Mouse (Mus musculus): ENCODE results near the gene Chrm1. TPM values are rescaled to one million over a fixed set of nuclear protein-coding genes. Genes with fewer than 3 reads are reported as not detected.
"Not testable (repeated sequence)": the region's sequence is repeated elsewhere in the genome, so short reads cannot be mapped to it uniquely, and the experiment has no call there.

Gene Chrm1
- total RNA-seq, 2 experiments from 2014 or later: not detected

GRCm38 (mm10) chr19:8718357-8718756, 54.8 kb downstream of the Chrm1 start:
- DNase-seq: peak; percentile 72

- DNase-seq: not testable (repeated sequence)
These were observed 55.4 kb downstream of the Chrm1 start for GRCm38 (mm10) chr19:8719037-8719436.

GRCm38 (mm10) chr19:8721378-8721777, 57.8 kb downstream of the Chrm1 start:
- DNase-seq: no peak

GRCm38 (mm10) chr19:8722021-8722420, 58.4 kb downstream of the Chrm1 start:
- DNase-seq: no peak

GRCm38 (mm10) chr19:8722559-8722906, 58.9 kb downstream of the Chrm1 start:
- no peak for DNase-seq

- peak; percentile 96 for DNase-seq
These were observed 59.5 kb downstream of the Chrm1 start, which contains the start of gene Slc3a2 for GRCm38 (mm10) chr19:8722907-8723573. Gene Slc3a2, minus strand, starts transcription at chr19:8723369.

- DNase-seq: peak; percentile 19
These were observed 60.2 kb downstream of the Chrm1 start for GRCm38 (mm10) chr19:8723574-8724346.

GRCm38 (mm10) chr19:8724392-8724791, 60.8 kb downstream of the Chrm1 start:
- no peak for DNase-seq

- DNase-seq: no peak
These were observed 61.6 kb downstream of the Chrm1 start for GRCm38 (mm10) chr19:8725081-8725613.

- no peak for DNase-seq
These were observed 63.2 kb downstream of the Chrm1 start for GRCm38 (mm10) chr19:8726609-8727390.

GRCm38 (mm10) chr19:8727495-8728114, 64.0 kb downstream of the Chrm1 start:
- no peak for DNase-seq

- not testable (repeated sequence) for DNase-seq
These were observed 64.9 kb downstream of the Chrm1 start for GRCm38 (mm10) chr19:8728335-8729099.

Other genes with a start within 250 kb of the Chrm1 start
- not detected for gene Slc22a8, start 72.5 kb upstream of the Chrm1 start, total RNA-seq (2021)
- not detected for gene Slc22a6, start 45.8 kb upstream of the Chrm1 start, total RNA-seq (2021)
- 10 to 100 TPM; 62.4 to 66.3 TPM for gene Slc3a2, start 59.6 kb downstream of the Chrm1 start, total RNA-seq (2021)
- gene Wdr74, start 72.0 kb downstream of the Chrm1 start, total RNA-seq (2021): 10 to 100 TPM; 30.3 to 31.1 TPM
- not detected for gene 1700092M07Rik, start 76.9 kb downstream of the Chrm1 start, total RNA-seq (2021)
- 10 to 100 TPM; 43.4 to 48.5 TPM for gene Stx5a, start 77.6 kb downstream of the Chrm1 start, total RNA-seq (2021)
- gene Nxf1, start 93.3 kb downstream of the Chrm1 start, total RNA-seq (2021): 10 to 100 TPM; 82.1 to 86.1 TPM
- gene Tmem223, start 107.2 kb downstream of the Chrm1 start, total RNA-seq (2021): 100 to 1,000 TPM; 121 to 133 TPM
- gene Tmem179b, start 110.7 kb downstream of the Chrm1 start, total RNA-seq (2021): 10 to 100 TPM; 16.6 to 17.1 TPM
- gene Taf6l, start 122.6 kb downstream of the Chrm1 start, total RNA-seq (2021): 10 to 100 TPM; 12.1 to 12.5 TPM
- gene Polr2g, start 134.8 kb downstream of the Chrm1 start, total RNA-seq (2021): 10 to 100 TPM; 71.2 to 80.6 TPM
- gene Zbtb3, start 138.8 kb downstream of the Chrm1 start, total RNA-seq (2021): 1 to 10 TPM; 2.4 to 2.5 TPM
- gene Ttc9c, start 155.5 kb downstream of the Chrm1 start, total RNA-seq (2021): 10 to 100 TPM; 20.9 to 22.8 TPM
- gene Hnrnpul2, start 156.2 kb downstream of the Chrm1 start, total RNA-seq (2021): 10 to 100 TPM; 53.5 to 56.0 TPM
- gene AC129217.1, start 166.0 kb downstream of the Chrm1 start, total RNA-seq (2021): not detected
- gene Bscl2, start 173.7 kb downstream of the Chrm1 start, total RNA-seq (2021): 10 to 100 TPM; 26.2 to 27.5 TPM
- gene Gng3, start 175.4 kb downstream of the Chrm1 start, total RNA-seq (2021): under 1 TPM in 1 of 2 experiments, not detected in 1; 0.16 TPM
- gene Lrrn4cl, start 187.0 kb downstream of the Chrm1 start, total RNA-seq (2021): 1 to 10 TPM; 2.4 to 2.5 TPM
- gene Ubxn1, start 207.7 kb downstream of the Chrm1 start, total RNA-seq (2021): 100 to 1,000 TPM; 112 to 125 TPM
- 10 to 100 TPM; 39.4 to 41.2 TPM for gene Uqcc3, start 217.1 kb downstream of the Chrm1 start, total RNA-seq (2021)
- gene Lbhd1, start 219.9 kb downstream of the Chrm1 start, total RNA-seq (2021): 1 to 10 TPM; 2.1 to 5.6 TPM
- gene Gm49403, start 220.1 kb downstream of the Chrm1 start, total RNA-seq (2021): not detected
- gene 1810009A15Rik, start 225.1 kb downstream of the Chrm1 start, total RNA-seq (2021): 10 to 100 TPM; 23.7 to 24.9 TPM
- gene Gm49416, start 225.1 kb downstream of the Chrm1 start, total RNA-seq (2021): 1 to 10 TPM; 2.3 to 3.6 TPM
- 10 to 100 TPM; 16.3 to 17.1 TPM for gene Ints5, start 229.2 kb downstream of the Chrm1 start, total RNA-seq (2021)
- gene Ganab, start 234.3 kb downstream of the Chrm1 start, total RNA-seq (2021): 10 to 100 TPM; 80.9 to 83.7 TPM

Data from heart, postnatal 4 days (tissue).